Mouse (Mus musculus) small intestine, adult 2 months (tissue): ENCODE measurements around the gene Phb2.

Experiments
- CTCF ChIP-seq: fragments of 200-500 bp; IDR thresholded peaks from 2 replicates; pipeline ENCODE4 v1.5.1; 2012; ENCODE audit warnings: low read depth, mild to moderate bottlenecking, control low read depth, inconsistent platforms, low read length, moderate library complexity, mixed read lengths; ENCODE audit not compliant: insufficient replicate concordance, insufficient read length; ENCODE audit errors: extremely low read depth
- POLR2A ChIP-seq: fragments of 200-500 bp; IDR thresholded peaks from 2 replicates; pipeline ENCODE4 v1.6.1; 2012; ENCODE audit warnings: low read depth, mild to moderate bottlenecking, control low read depth, inconsistent platforms, low read length, moderate library complexity

DNA sequence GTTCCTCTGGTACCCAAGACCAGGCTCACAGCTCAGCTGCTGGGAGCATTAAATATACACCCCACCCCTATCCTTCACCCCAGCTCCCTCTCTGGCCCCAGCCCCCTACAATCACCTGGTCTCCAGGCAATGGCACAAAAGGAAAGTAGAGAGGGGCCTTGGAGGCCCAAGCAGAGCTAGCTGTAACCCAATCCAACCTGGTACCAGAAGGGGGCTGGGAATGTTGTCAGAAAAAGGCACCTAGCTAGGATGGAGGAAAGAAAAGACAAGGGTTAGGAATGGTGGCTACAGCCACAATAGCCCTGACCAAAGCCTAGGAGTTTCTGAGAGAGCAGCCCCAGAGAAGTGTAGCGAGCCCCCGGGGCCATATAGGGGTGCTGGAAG is 46.7 kb downstream of the Phb2 start:
- TF ChIP-seq CTCF, result no peak
- no peak for TF ChIP-seq POLR2A
